Mouse (Mus musculus) ES-Bruce4 (cell line): ENCODE results near the gene Ctsa. TPM values are rescaled to one million over a fixed set of nuclear protein-coding genes. Genes with fewer than 3 reads are reported as not detected.
"Not testable (repeated sequence)": the region's sequence is repeated elsewhere in the genome, so short reads cannot be mapped to it uniquely, and the experiment has no call there.

Source experiments
- H3K27ac ChIP-seq: 2 replicates; pipeline ENCODE4 v1.5.1; 2012; ENCODE audit warnings: low read length, inconsistent platforms; ENCODE audit not compliant: insufficient read depth
- H3K27me3 ChIP-seq: 2 replicates; pipeline ENCODE4 v1.6.1; 2012; ENCODE audit warnings: mild to moderate bottlenecking, low read length, inconsistent platforms; ENCODE audit not compliant: control insufficient read depth, poor library complexity, insufficient read depth, severe bottlenecking
- H3K36me3 ChIP-seq: 2 replicates; pipeline ENCODE4 v1.6.1; 2012; ENCODE audit warnings: inconsistent platforms, mild to moderate bottlenecking, low read length, moderate library complexity; ENCODE audit not compliant: control insufficient read depth, poor library complexity, insufficient read depth, severe bottlenecking
- H3K4me1 ChIP-seq: one replicate; pipeline ENCODE4 v1.8.1; 2011; ENCODE audit warnings: low read length; ENCODE audit not compliant: control insufficient read depth, insufficient read depth
- H3K4me3 ChIP-seq: 2 replicates; pipeline ENCODE4 v1.5.1; 2011; ENCODE audit warnings: low read depth, mild to moderate bottlenecking, low read length
- H3K9ac ChIP-seq: 2 replicates; pipeline ENCODE4 v1.6.1; 2012; ENCODE audit warnings: low read depth, mild to moderate bottlenecking, inconsistent platforms; ENCODE audit not compliant: poor library complexity, severe bottlenecking
- H3K9me3 ChIP-seq: replicated peaks from 2 replicates; pipeline ENCODE4 v1.6.1; 2012; ENCODE audit warnings: mild to moderate bottlenecking, low read length, inconsistent platforms; ENCODE audit not compliant: control insufficient read depth, poor library complexity, insufficient read depth, severe bottlenecking
- CTCF ChIP-seq: IDR thresholded peaks from one replicate; pipeline ENCODE4 v1.8.1; 2011; ENCODE audit warnings: low read depth, low read length
- EP300 ChIP-seq: IDR thresholded peaks from 2 replicates; pipeline ENCODE4 v1.6.1; 2011; ENCODE audit warnings: low read depth, low read length; ENCODE audit not compliant: insufficient read depth
- POLR2A ChIP-seq: IDR thresholded peaks from one replicate; pipeline ENCODE4 v1.8.1; 2011; ENCODE audit warnings: low read length; ENCODE audit not compliant: insufficient read depth
- polyA plus RNA-seq: library from polyadenylated mRNA; stranded (reverse); fragments of >200 nt; gene quantifications from 2 replicates; pipeline ENCODE4 v1.2.4, GENCODE M21; 2011; ENCODE audit warnings: low read depth; ENCODE audit not compliant: missing spikeins, insufficient read depth, insufficient read length

Gene Ctsa
- polyA plus RNA-seq, 1 experiment = 75.3 TPM

DNA sequence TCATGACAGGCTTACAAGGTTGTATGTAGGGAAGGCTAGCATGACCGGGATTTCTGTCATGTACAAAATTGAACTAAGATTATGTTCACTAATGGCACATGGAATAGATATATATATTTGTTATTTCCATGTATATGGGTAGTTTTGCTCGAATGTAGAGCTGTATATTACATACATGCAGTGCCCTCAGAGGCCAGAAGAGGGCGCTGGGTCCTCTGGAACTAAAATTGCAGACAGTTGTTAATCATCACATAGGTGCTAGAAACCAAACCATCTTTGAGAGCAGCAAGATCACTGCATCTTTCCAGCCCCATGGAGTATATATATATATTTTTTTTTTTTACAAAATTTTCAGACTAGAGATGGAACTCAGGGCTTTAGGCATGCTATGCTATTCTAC, 13.1 kb downstream of the Ctsa start:
- TF ChIP-seq CTCF = peak; percentile 46
- no peak for TF ChIP-seq POLR2A
- Histone ChIP-seq H3K4me3 (no peak overlapping the region), H3K36me3 (peaks cover 5% of the 10 kb centered on the region), H3K9ac (no peak overlapping the region), H3K27ac (no peak overlapping the region), H3K4me1 (no peaks in the 10 kb centered on the region), H3K27me3 (no peaks in the 10 kb centered on the region), H3K9me3 (no peaks in the 10 kb centered on the region)

DNA sequence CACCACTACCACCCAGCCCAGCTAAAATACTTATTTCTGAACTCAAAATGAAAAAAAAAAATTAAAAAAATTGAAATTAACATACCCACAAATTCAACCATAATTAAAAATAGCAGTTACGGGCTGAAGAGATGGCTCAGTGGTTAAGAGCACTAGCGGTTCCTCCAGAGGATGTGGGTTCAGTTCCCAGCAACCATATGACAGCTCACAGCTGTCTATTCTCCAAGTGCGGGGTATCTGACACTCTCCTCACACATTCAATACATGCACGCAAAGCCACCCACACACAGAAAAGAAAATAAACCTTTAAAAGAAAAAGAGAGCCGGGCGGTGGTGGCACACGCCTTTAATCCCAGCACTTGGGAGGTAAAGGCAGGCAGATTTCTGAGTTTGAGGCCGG, 17.4 kb downstream of the Ctsa start:
- no peaks in the 10 kb centered on the region for H3K9me3 ChIP-seq
- TF ChIP-seq POLR2A = no peak
- TF ChIP-seq EP300 = no peak
- no peak for TF ChIP-seq CTCF
- no peak overlapping the region for H3K9ac ChIP-seq
- no peak overlapping the region for H3K4me3 ChIP-seq
- no peak overlapping the region for H3K27ac ChIP-seq
- H3K4me1 ChIP-seq = no peaks in the 10 kb centered on the region
- no peaks in the 10 kb centered on the region for H3K27me3 ChIP-seq
- H3K36me3 ChIP-seq = peaks cover 28% of the 10 kb centered on the region

DNA sequence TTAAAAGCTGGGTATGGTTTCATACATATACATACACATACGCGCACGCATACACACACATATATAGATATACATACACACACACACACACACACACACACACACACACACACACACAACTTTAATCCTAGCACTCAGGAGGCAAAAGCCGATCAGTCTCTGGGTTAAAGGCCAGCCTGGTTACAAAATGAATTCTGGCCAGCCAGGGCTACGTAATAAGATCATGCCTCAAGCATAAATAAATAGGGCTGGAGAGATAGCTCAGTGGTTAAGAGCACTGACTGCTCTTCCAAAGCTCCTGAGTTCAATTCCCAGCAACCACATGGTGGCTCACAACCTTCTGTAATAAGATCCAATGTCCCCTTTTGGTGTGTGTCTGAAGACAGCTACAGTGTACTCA, 22.9 kb downstream of the Ctsa start:
- H3K27ac ChIP-seq, H3K4me1 ChIP-seq, H3K9me3 ChIP-seq, H3K27me3 ChIP-seq, H3K4me3 ChIP-seq: not testable (repeated sequence)
- 0 out of 2 replicates have a peak overlapping the region, but pooled peaks have one; percentile 14 for H3K9ac ChIP-seq
- H3K36me3 ChIP-seq = peaks cover 23% of the 10 kb centered on the region

DNA sequence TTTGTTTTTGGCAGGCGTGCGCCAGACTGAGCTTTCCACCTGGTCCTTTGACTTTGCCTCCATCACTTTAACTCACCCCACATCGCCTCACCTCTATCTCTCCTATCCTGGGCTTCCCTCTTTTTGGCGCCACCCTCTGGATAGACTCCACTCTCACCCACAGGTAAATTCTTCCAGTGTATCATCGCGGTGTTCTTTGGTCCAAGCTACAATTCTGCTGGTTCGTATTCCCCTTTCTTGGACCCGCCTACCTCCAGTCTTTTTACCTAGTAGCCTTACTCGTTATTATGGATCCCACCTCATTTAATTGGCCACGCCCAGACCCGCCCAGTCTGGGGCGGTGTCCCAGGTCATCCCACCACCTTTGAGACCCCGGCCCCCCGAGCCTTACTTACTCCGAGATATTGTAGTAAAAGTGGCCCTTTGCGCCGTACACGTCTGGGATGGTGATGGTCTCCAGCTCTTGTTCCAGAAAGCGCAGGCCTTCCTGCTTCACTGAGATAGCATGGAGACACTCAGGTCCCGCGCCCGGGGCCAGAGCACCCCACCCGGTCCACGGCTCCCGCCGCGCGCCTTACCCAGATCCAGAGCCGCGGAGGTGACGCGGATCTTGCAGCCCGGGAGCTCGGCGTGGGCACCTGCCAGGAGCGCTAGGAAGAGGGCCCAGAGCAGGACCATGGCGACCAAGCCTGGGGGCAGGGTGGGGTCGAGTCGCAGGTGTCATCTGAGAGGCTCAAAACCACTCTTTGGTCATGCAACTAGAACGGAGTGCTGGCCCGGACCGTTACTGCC, 23.8 kb downstream of the Ctsa start:
- no peaks in the 10 kb centered on the region for H3K4me1 ChIP-seq
- TF ChIP-seq POLR2A (peak; percentile 49), CTCF (peak; percentile 18), EP300 (peak; percentile 10; the same call in 1 of the 2 replicates)
- H3K9me3 ChIP-seq = no peaks in the 10 kb centered on the region
- no peaks in the 10 kb centered on the region for H3K27me3 ChIP-seq
- H3K9ac ChIP-seq = peak overlapping the region; percentile 69
- H3K27ac ChIP-seq = peak overlapping the region; percentile 68
- peak overlapping the region; percentile 69 for H3K4me3 ChIP-seq
- peaks cover 19% of the 10 kb centered on the region for H3K36me3 ChIP-seq

DNA sequence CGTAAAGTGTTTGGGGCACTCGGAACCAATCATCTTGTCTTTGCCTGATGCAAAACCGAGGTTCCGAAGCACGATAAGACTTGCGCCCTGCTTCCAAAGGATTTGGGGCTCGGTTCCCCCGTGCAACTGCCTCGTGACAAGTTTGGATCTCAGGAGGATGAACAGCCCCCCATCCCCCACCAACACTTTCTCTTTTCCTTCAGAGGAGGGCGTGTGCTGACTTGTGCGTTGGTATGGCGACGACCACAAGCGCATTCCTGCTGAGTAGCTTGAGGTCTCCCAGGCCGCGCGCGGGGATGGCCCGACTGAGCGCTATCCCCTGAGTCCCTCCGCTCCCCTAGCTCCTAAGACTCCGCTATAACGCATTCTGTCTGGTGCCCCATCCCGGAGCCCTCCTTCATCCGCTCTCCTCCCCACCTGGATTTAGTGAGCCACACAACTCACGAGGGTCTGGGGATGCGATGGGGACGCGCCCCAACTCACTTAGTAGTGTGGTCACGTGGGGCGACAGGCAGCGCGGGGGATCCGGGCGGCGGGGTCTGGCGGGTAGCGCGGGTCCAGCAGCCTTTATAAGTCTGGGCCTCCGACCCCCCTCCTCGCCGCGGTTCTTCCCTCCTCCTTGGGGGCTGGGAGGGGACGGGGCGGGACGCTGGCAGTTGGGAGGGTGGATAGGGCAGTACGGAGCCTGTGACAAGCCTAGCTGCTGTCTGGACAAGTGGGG, 24.6 kb downstream of the Ctsa start, which contains the start of gene Pltp:
Gene Pltp, minus strand, starts transcription at position 611 of the 721 bp plus-strand sequence.
- TF ChIP-seq POLR2A = no peak
- 0 out of 2 replicates have a peak, but pooled peaks have one; percentile 16 for TF ChIP-seq EP300
- Histone ChIP-seq H3K36me3 (peaks cover 16% of the 10 kb centered on the region), H3K4me3 (peak within 1 kb of the TSS; percentile 69), H3K9ac (peak within 1 kb of the TSS; percentile 69), H3K27ac (peak within 1 kb of the TSS; percentile 81), H3K27me3 (no peaks in the 10 kb centered on the region), H3K9me3 (no peaks in the 10 kb centered on the region), H3K4me1 (no peaks in the 10 kb centered on the region)

DNA sequence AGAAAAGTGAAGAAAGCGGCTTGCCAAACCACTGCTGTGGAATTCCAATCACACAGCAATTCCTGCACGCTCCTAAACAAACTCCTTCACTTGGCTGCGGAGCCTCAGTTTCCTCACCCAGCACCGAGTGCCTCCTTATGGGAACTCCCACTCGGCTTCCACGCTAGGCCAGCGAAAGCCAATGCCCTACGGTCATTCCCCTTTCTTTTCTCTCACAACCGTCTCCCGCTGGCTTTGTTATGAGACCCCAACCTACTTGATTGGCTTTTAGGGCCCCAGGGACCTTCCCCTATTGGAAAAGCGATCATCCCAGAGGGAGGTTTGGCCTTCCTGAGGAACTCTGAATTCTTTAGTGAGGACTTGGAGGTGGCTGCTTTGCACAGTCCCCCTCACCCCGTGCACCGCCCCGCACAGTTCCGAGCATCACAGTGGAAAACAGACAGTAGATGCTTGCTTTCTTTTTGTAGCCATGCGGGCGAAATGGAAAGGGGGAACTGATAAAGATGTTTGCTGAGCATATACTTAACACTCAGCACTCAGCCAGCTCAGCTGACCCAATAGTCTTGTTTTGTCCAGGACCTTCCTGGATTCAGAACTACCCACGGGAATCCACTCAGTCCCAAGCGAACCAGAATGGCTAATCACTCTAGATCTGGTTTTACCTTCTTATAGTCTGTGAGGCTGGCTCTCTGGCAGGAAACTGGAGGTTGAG, 25.3 kb downstream of the Ctsa start:
- Histone ChIP-seq H3K4me3 (peak overlapping the region; percentile 69), H3K27me3 (no peaks in the 10 kb centered on the region), H3K9ac (peak overlapping the region; percentile 69), H3K36me3 (peaks cover 10% of the 10 kb centered on the region), H3K4me1 (no peaks in the 10 kb centered on the region), H3K9me3 (no peaks in the 10 kb centered on the region), H3K27ac (peak overlapping the region; percentile 81)
- TF ChIP-seq EP300 (peak; percentile 6; the same call in 1 of the 2 replicates), CTCF (no peak)
